Comparison of ENCODE assay signal across 29 mouse cellular contexts in the genomic region with DNA sequence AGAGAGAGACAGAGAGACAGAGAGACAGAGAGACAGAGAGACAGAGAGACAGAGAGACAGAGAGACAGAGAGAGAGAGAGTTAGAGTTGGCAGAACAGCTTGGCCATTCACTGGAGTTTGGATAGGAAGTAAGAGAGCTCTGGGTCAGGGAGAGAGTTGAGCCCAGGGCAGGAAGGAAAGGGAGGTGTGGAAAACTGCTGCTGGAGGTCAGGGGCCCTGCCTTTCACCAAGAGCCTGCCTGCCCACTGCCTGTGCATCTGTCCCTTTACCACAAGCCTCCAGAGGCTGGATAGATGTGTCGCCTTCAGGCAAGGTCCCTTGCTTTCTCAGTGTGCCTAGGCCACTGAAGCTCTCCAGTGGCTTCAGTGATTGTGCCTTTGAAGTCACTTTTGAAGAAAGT. TPM values are rescaled to one million over a fixed set of nuclear protein-coding genes. Genes with fewer than 3 reads are reported as not detected.
DNase-seq lines count a peak whose midpoint lies in the region; ATAC-seq and TF ChIP-seq lines count a peak whose summit lies in the region.
"Had no signal": no experiment of that assay in that cellular context is flagged by ENCODE, and none has a peak within 500 bp of the region (broad histone marks: within the 10 kb centered on the region; RNA-seq: fewer than 3 reads in every experiment).

No protein-coding gene starts in this region.

- H3K4me2 ChIP-seq in kidney, embryonic 14.5 days (replicated peaks; ENCODE audit: low read depth, low read length), result no peak overlapping the region
- H3K4me2 ChIP-seq in lung, embryonic 16.5 days (ENCODE audit: low read depth, low read length), result no peak overlapping the region
- H3K4me2 ChIP-seq in heart, postnatal 0 days (ENCODE audit: low read depth, low read length), result peak overlapping the region; percentile 23
- H3K4me2 ChIP-seq: embryonic facial prominence, embryonic 15.5 days; forebrain, embryonic 12.5 days; hindbrain, embryonic 12.5 days; intestine, embryonic 15.5 days; liver, embryonic 12.5 days; midbrain, embryonic 15.5 days; neural tube, embryonic 15.5 days; stomach, embryonic 15.5 days had no signal

- H3K9me3 ChIP-seq in kidney, embryonic 14.5 days (ENCODE audit: control insufficient read depth, low read length), result no peaks in the 10 kb centered on the region
- no peaks in the 10 kb centered on the region for H3K9me3 ChIP-seq in lung, embryonic 16.5 days (ENCODE audit: control insufficient read depth, low read length)
- no peaks in the 10 kb centered on the region for H3K9me3 ChIP-seq in heart, postnatal 0 days (replicated peaks; ENCODE audit: control insufficient read depth, low read length)
- H3K9me3 ChIP-seq: embryonic facial prominence, embryonic 10.5 days; embryonic facial prominence, embryonic 15.5 days; forebrain, embryonic 12.5 days; hindbrain, embryonic 12.5 days; intestine, embryonic 15.5 days; liver, embryonic 12.5 days; midbrain, embryonic 10.5 days; midbrain, embryonic 15.5 days; neural tube, embryonic 15.5 days; stomach, embryonic 15.5 days had no signal

- H3K4me3 ChIP-seq in gastrocnemius, adult 2 months, result peak overlapping the region; percentile 50
- no peak overlapping the region for H3K4me3 ChIP-seq in kidney, embryonic 14.5 days (ENCODE audit: low read length)
- H3K4me3 ChIP-seq in kidney, adult 2 months (ENCODE audit: insufficient read depth, low read depth, low read length), result no peak overlapping the region
- H3K4me3 ChIP-seq in lung, embryonic 16.5 days (ENCODE audit: low read length), result no peak overlapping the region
- 0 out of 2 replicates have a peak overlapping the region, but pooled peaks have one; percentile 19 for H3K4me3 ChIP-seq in heart, postnatal 0 days (ENCODE audit: low read depth, low read length)
- H3K4me3 ChIP-seq: embryonic facial prominence, embryonic 10.5 days; embryonic facial prominence, embryonic 15.5 days; forebrain, embryonic 12.5 days; hindbrain, embryonic 12.5 days; intestine, embryonic 15.5 days; layer of hippocampus, adult 2 months; left cerebral cortex, adult 2 months; liver, embryonic 12.5 days; midbrain, embryonic 10.5 days; midbrain, embryonic 15.5 days; neural tube, embryonic 15.5 days; stomach, embryonic 15.5 days had no signal

- no peak for ATAC-seq in kidney, embryonic 14.5 days (ENCODE audit: low FRiP score, low TSS enrichment)
- ATAC-seq in lung, embryonic 16.5 days (ENCODE audit: low read depth), result 0 out of 2 replicates have a peak, but pooled peaks have one; percentile 21
- ATAC-seq in heart, postnatal 0 days (ENCODE audit: insufficient read depth, low read depth), result 0 out of 2 replicates have a peak, but pooled peaks have one; percentile 37
- no peak for ATAC-seq in activated CD4-positive, CD25-positive, alpha-beta regulatory T cell, adult 4 months
- ATAC-seq: hindbrain, postnatal 0 days; intestine, embryonic 15.5 days; liver, embryonic 12.5 days; liver, postnatal 0 days; lung, postnatal 0 days; midbrain, embryonic 15.5 days had no signal

- 8% methylated on average over 1 of the region's 1 CpGs for WGBS in kidney, embryonic 14.5 days
- 67% methylated on average over 1 of the region's 1 CpGs for WGBS in kidney, adult 2 months
- WGBS in lung, embryonic 16.5 days, result 50% methylated on average over 1 of the region's 1 CpGs
- 63% methylated on average over 1 of the region's 1 CpGs for WGBS in heart, postnatal 0 days

- H3K27me3 ChIP-seq in kidney, embryonic 14.5 days (ENCODE audit: control insufficient read depth, insufficient read depth, low read length), result no peaks in the 10 kb centered on the region
- H3K27me3 ChIP-seq in kidney, adult 2 months (replicated peaks; ENCODE audit: control insufficient read depth, insufficient read depth, low read length), result no peaks in the 10 kb centered on the region
- no peaks in the 10 kb centered on the region for H3K27me3 ChIP-seq in lung, embryonic 16.5 days (ENCODE audit: control insufficient read depth, insufficient read depth, low read depth, low read length)
- no peaks in the 10 kb centered on the region for H3K27me3 ChIP-seq in heart, postnatal 0 days (ENCODE audit: control insufficient read depth, insufficient read depth, low read length)
- H3K27me3 ChIP-seq: embryonic facial prominence, embryonic 15.5 days; hindbrain, embryonic 12.5 days; intestine, embryonic 15.5 days; midbrain, embryonic 15.5 days; neural tube, embryonic 15.5 days; stomach, embryonic 15.5 days had no signal

- intact Hi-C loops in gastrocnemius, adult 2 months (cut with DNase I), result no loop called here
- intact Hi-C loops in gastrocnemius, postnatal 36 days (cut with DNase I), result no loop called here

- no peak for TF ChIP-seq CTCF in gastrocnemius, adult 2 months (IDR thresholded peaks at IDR 0.05)
- TF ChIP-seq CTCF in kidney, adult 2 months (conservative IDR thresholded peaks at IDR 0.05; ENCODE audit: insufficient read depth, insufficient read length, low read depth, low read length), result no peak
- no peak for TF ChIP-seq CTCF in heart, postnatal 0 days (IDR thresholded peaks at IDR 0.05; ENCODE audit: low read depth)

- no peak for DNase-seq in gastrocnemius, adult 2 months
- no peak for DNase-seq in gastrocnemius, postnatal 36 days
- no peak for DNase-seq in kidney, adult 2 months
- DNase-seq in lung, postnatal 36 days, result no peak
- no peak for DNase-seq in heart, postnatal 0 days (ENCODE audit: low spot score)
- DNase-seq: adrenal gland, postnatal 10 days; cerebellum, adult 8-10 months; cerebellum, postnatal 25 days; gastrocnemius, postnatal 25 days; liver, postnatal 0 days; retina, postnatal 1 day; right cerebral cortex, postnatal 14 days had no signal

- H3K36me3 ChIP-seq in kidney, embryonic 14.5 days (ENCODE audit: control insufficient read depth, insufficient read depth, low read length), result peaks cover 4% of the 10 kb centered on the region; the same call in 1 of the 2 replicates
- no peaks in the 10 kb centered on the region for H3K36me3 ChIP-seq in kidney, adult 2 months (ENCODE audit: control insufficient read depth, insufficient read depth, low read length)
- no peaks in the 10 kb centered on the region for H3K36me3 ChIP-seq in lung, embryonic 16.5 days (ENCODE audit: control insufficient read depth, insufficient read depth, low read length)
- no peaks in the 10 kb centered on the region for H3K36me3 ChIP-seq in heart, postnatal 0 days (replicated peaks; ENCODE audit: control insufficient read depth, insufficient read depth, low read length)
- H3K36me3 ChIP-seq: embryonic facial prominence, embryonic 10.5 days; embryonic facial prominence, embryonic 15.5 days; forebrain, embryonic 12.5 days; hindbrain, embryonic 12.5 days; intestine, embryonic 15.5 days; liver, embryonic 12.5 days; midbrain, embryonic 10.5 days; midbrain, embryonic 15.5 days; neural tube, embryonic 15.5 days; stomach, embryonic 15.5 days had no signal

- no peak for TF ChIP-seq EP300 in heart, postnatal 0 days (IDR thresholded peaks at IDR 0.05; ENCODE audit: low read depth)

- no peak for TF ChIP-seq POLR2A in kidney, adult 2 months (IDR thresholded peaks at IDR 0.05; ENCODE audit: low read depth, low read length)

- peaks cover 51% of the 10 kb centered on the region for H3K4me1 ChIP-seq in kidney, embryonic 14.5 days (ENCODE audit: control insufficient read depth, insufficient read depth, low read length)
- peaks cover 21% of the 10 kb centered on the region; the same call in 1 of the 2 replicates for H3K4me1 ChIP-seq in kidney, adult 2 months (ENCODE audit: control insufficient read depth, insufficient read depth, low read length)
- H3K4me1 ChIP-seq in lung, embryonic 16.5 days (replicated peaks; ENCODE audit: control insufficient read depth, insufficient read depth, low read length), result peaks cover 29% of the 10 kb centered on the region
- peaks cover 51% of the 10 kb centered on the region for H3K4me1 ChIP-seq in heart, postnatal 0 days (ENCODE audit: control insufficient read depth, insufficient read depth)
- H3K4me1 ChIP-seq: forebrain, embryonic 12.5 days; midbrain, embryonic 15.5 days had no signal

- H3K9ac ChIP-seq in kidney, embryonic 14.5 days (ENCODE audit: low read depth, low read length), result no peak overlapping the region
- no peak overlapping the region for H3K9ac ChIP-seq in lung, embryonic 16.5 days (ENCODE audit: low read length)
- H3K9ac ChIP-seq in heart, postnatal 0 days (replicated peaks; ENCODE audit: low read depth, low read length), result no peak overlapping the region
- H3K9ac ChIP-seq: embryonic facial prominence, embryonic 15.5 days; forebrain, embryonic 12.5 days; hindbrain, embryonic 12.5 days; intestine, embryonic 15.5 days; liver, embryonic 12.5 days; liver, postnatal 0 days; midbrain, embryonic 15.5 days; neural tube, embryonic 15.5 days; stomach, embryonic 15.5 days had no signal

- H3K27ac ChIP-seq in gastrocnemius, adult 2 months, result peak overlapping the region; percentile 53
- H3K27ac ChIP-seq in kidney, embryonic 14.5 days (ENCODE audit: low read depth, low read length), result 0 out of 2 replicates have a peak overlapping the region, but pooled peaks have one; percentile 11
- H3K27ac ChIP-seq in kidney, adult 2 months (ENCODE audit: insufficient read depth, low read depth, low read length), result no peak overlapping the region
- no peak overlapping the region for H3K27ac ChIP-seq in lung, embryonic 16.5 days (ENCODE audit: low read length)
- peak overlapping the region; percentile 40; the same call in 1 of the 2 replicates for H3K27ac ChIP-seq in heart, postnatal 0 days (ENCODE audit: low read depth)
- H3K27ac ChIP-seq: embryonic facial prominence, embryonic 10.5 days; embryonic facial prominence, embryonic 15.5 days; forebrain, embryonic 12.5 days; hindbrain, embryonic 12.5 days; hindbrain, postnatal 0 days; intestine, embryonic 15.5 days; layer of hippocampus, adult 2 months; left cerebral cortex, adult 2 months; liver, embryonic 12.5 days; midbrain, embryonic 10.5 days; midbrain, embryonic 15.5 days; neural tube, embryonic 15.5 days; stomach, embryonic 15.5 days had no signal

RNA-seq across cellular contexts. Expression of a gene that starts 46.7 kb away (rescaled TPM):
- 10 to 100 TPM in 1 of 2 experiments, 1 to 10 TPM in 1; 9.3 to 15.1 TPM for total RNA-seq in gastrocnemius, adult 2 months (2021)
- 10 to 100 TPM in 1 of 2 experiments, 1 to 10 TPM in 1; 9.7 to 13.0 TPM for total RNA-seq in gastrocnemius, postnatal 36 days (2021)
- polyA plus RNA-seq in kidney, embryonic 14.5 days (2014; fragmentation: Nextera tagmentation; extraction: Ambion mirVana), result 13.3 and 21.1 TPM in 2 replicates
- polyA plus RNA-seq in kidney, adult 2 months (2012; rRNA removed), result 11.2 and 11.4 TPM in 2 replicates
- 7.4 and 7.9 TPM in 2 replicates for polyA plus RNA-seq in lung, embryonic 16.5 days (2015; fragmentation: Nextera tagmentation; extraction: Ambion mirVana)
- 23.5 and 24.5 TPM in 2 replicates for total RNA-seq in heart, postnatal 0 days (2014; rRNA removed; ENCODE audit: low replicate concordance)
- polyA plus RNA-seq in heart, postnatal 0 days (2015; fragmentation: Nextera tagmentation; extraction: Ambion mirVana), result 4.2 TPM in 2 replicates
- polyA plus RNA-seq in activated CD4-positive, CD25-positive, alpha-beta regulatory T cell, adult 4 months (2017; shearing (Covaris generic)), result under 1 TPM in 1 of 2 experiments, not detected in 1; 0.20 TPM

Comparison
In these comparisons a context has a peak if more than half of its experiments do, and no peak if none do; other contexts are left out.
1. H3K27ac ChIP-seq: peak in gastrocnemius, adult 2 months (single experiment), kidney, embryonic 14.5 days (single experiment) and heart, postnatal 0 days (single experiment); none in kidney, adult 2 months (single experiment) and lung, embryonic 16.5 days (single experiment).
2. H3K4me3 ChIP-seq: peak in gastrocnemius, adult 2 months (single experiment) and heart, postnatal 0 days (single experiment); none in kidney, embryonic 14.5 days (single experiment), kidney, adult 2 months (single experiment) and lung, embryonic 16.5 days (single experiment).
3. ATAC-seq: peak in lung, embryonic 16.5 days (single experiment) and heart, postnatal 0 days (single experiment); none in kidney, embryonic 14.5 days (single experiment) and activated CD4-positive, CD25-positive, alpha-beta regulatory T cell, adult 4 months (single experiment).